Mouse (Mus musculus): ENCODE data around the gene Eme2. TPM values are rescaled to one million over a fixed set of nuclear protein-coding genes. Genes with fewer than 3 reads are reported as not detected.

The Eme2 gene
- total and polyA plus RNA-seq, 2 experiments = 20.5 to 31.2 TPM

DNA sequence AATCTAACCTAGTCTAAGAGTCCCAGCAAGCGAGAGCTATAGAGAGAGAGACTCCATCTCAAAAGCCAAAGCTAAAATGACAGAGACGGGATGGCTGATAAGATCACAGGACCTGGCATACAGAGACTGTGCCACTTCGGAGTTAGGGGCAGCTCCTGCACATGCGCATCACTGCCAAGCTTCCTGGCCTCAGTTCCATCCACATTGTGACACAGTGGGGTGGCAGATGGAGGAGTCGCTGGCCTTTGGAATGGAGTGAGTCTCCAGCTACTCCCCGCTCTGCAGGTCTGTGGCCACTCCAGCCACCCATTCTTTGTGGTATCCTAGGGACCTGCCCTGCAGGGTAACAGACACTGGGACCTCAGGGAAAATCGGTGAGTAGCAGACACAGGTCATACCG lies 29.1 kb downstream of the Eme2 start, which contains the start of gene Igfals:
TSS of gene Igfals (plus strand) at position 222 of the 400 bp plus-strand sequence.
- DNase-seq (ENCODE audit: extremely low read depth, low read depth, low spot score) = no peak
- no peak for TF ChIP-seq CTCF (IDR thresholded peaks at IDR 0.05; ENCODE audit: low read depth, low read length)
- no peak for TF ChIP-seq POLR2A (IDR thresholded peaks at IDR 0.05; ENCODE audit: extremely low read depth, insufficient read depth, low read length)
- WGBS = 69% methylated on average over 8 of the region's 8 CpGs
- Histone ChIP-seq H3K27me3 (ENCODE audit: control insufficient read depth, insufficient read depth, low read length) (no peaks in the 10 kb centered on the region), H3K4me1 (ENCODE audit: control insufficient read depth, insufficient read depth, low read length) (peaks cover 6% of the 10 kb centered on the region; the same call in 1 of the 2 replicates), H3K9ac (ENCODE audit: low read depth, low read length) (no peak within 1 kb of the TSS), H3K27ac (replicated peaks; ENCODE audit: insufficient read depth, low read depth, low read length) (no peak within 1 kb of the TSS), H3K4me3 (ENCODE audit: insufficient read depth, low read depth, low read length) (no peak within 1 kb of the TSS), H3K79me2 (ENCODE audit: control insufficient read depth, insufficient read depth, low read length) (no peaks in the 10 kb centered on the region), H3K36me3 (ENCODE audit: control insufficient read depth, insufficient read depth, low read length) (peaks cover 46% of the 10 kb centered on the region)

DNA sequence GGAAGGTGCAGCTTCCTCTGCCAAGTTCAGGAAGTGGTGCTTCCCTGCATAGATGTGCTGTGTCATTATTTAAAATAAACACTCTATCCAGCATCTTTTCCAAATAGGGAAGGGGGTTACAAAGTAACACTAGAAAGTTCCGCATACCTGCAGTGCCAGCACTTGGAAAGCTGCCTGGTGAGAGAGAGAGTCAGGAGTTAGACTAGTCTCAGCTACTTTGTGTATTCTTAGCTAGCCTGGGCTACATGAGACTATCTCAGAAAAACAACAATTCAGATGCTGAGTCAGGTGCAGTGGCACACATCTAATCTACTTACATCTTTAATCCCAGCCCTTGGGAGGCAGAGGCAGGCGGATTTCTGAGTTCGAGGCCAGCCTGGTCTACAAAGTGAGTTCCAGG lies 33.1 kb downstream of the Eme2 start:
- TF ChIP-seq CTCF (IDR thresholded peaks at IDR 0.05; ENCODE audit: low read depth, low read length) (no peak), POLR2A (IDR thresholded peaks at IDR 0.05; ENCODE audit: extremely low read depth, insufficient read depth, low read length) (no peak)
- no peaks in the 10 kb centered on the region for H3K27me3 ChIP-seq (ENCODE audit: control insufficient read depth, insufficient read depth, low read length)
- 79% methylated on average over 3 of the region's 3 CpGs for WGBS
- peaks cover 60% of the 10 kb centered on the region for H3K36me3 ChIP-seq (ENCODE audit: control insufficient read depth, insufficient read depth, low read length)
- no peak overlapping the region for H3K27ac ChIP-seq (replicated peaks; ENCODE audit: insufficient read depth, low read depth, low read length)
- no peak for DNase-seq (ENCODE audit: extremely low read depth, low read depth, low spot score)
- H3K4me3 ChIP-seq (ENCODE audit: insufficient read depth, low read depth, low read length) = no peak overlapping the region
- no peak overlapping the region for H3K9ac ChIP-seq (ENCODE audit: low read depth, low read length)
- no peaks in the 10 kb centered on the region for H3K79me2 ChIP-seq (ENCODE audit: control insufficient read depth, insufficient read depth, low read length)
- H3K4me1 ChIP-seq (ENCODE audit: control insufficient read depth, insufficient read depth, low read length) = peaks cover 16% of the 10 kb centered on the region

DNA sequence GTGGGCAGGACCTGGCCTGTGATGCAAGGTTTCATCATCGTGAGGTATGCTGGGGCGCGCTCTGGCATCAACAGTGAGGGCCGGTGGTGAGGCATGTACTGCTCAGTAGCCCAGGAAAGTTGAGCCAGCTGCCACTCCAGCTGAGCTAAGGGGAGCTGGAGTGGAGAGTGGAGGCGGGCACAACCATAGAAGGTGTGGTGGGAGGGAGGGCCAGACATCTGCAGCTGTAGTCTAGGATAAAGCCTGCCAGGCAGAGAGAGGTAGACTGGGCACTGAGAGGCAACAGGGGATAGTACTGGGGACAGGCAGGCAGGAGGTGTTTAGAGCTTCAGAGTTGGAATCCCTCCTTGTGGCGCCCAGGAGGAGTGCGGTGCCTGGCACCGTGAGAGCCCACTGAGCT lies 34.8 kb downstream of the Eme2 start:
- H3K27me3 ChIP-seq (ENCODE audit: control insufficient read depth, insufficient read depth, low read length) = no peaks in the 10 kb centered on the region
- TF ChIP-seq POLR2A (IDR thresholded peaks at IDR 0.05; ENCODE audit: extremely low read depth, insufficient read depth, low read length) (no peak), CTCF (IDR thresholded peaks at IDR 0.05; ENCODE audit: low read depth, low read length) (no peak)
- H3K4me1 ChIP-seq (ENCODE audit: control insufficient read depth, insufficient read depth, low read length) = peaks cover 27% of the 10 kb centered on the region
- DNase-seq (ENCODE audit: extremely low read depth, low read depth, low spot score) = no peak
- 59% methylated on average over 8 of the region's 8 CpGs for WGBS
- H3K9ac ChIP-seq (ENCODE audit: low read depth, low read length) = no peak overlapping the region
- H3K4me3 ChIP-seq (ENCODE audit: insufficient read depth, low read depth, low read length) = no peak overlapping the region
- 0 out of 2 replicates have a peak overlapping the region, but pooled peaks have one; percentile 5 for H3K27ac ChIP-seq (replicated peaks; ENCODE audit: insufficient read depth, low read depth, low read length)
- H3K36me3 ChIP-seq (ENCODE audit: control insufficient read depth, insufficient read depth, low read length) = peaks cover 65% of the 10 kb centered on the region
- no peaks in the 10 kb centered on the region; the same call in 1 of the 2 replicates for H3K79me2 ChIP-seq (ENCODE audit: control insufficient read depth, insufficient read depth, low read length)

DNA sequence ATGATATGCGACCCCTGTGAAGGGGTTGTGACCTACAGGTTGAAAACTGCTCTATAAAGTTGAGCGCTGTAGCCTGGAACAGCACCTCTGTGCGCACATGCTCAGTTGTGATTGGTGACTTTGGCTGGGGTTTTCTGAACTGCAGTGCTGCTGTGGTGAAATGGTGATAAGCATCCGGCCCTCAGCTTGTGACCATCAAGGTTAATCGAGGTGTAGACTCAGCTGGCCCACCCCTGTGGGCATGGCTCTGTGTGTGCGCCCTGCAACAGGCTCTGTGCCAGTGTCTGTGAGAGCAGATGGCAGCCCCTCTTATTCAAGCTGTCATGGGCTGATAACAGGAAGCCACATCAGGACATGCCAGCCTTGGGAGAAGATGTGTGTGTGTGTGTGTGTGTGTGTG lies 35.9 kb downstream of the Eme2 start:
- Histone ChIP-seq H3K4me3 (ENCODE audit: insufficient read depth, low read depth, low read length) (no peak overlapping the region), H3K27me3 (ENCODE audit: control insufficient read depth, insufficient read depth, low read length) (no peaks in the 10 kb centered on the region), H3K36me3 (ENCODE audit: control insufficient read depth, insufficient read depth, low read length) (peaks cover 62% of the 10 kb centered on the region), H3K79me2 (ENCODE audit: control insufficient read depth, insufficient read depth, low read length) (no peaks in the 10 kb centered on the region; the same call in 1 of the 2 replicates), H3K4me1 (ENCODE audit: control insufficient read depth, insufficient read depth, low read length) (peaks cover 27% of the 10 kb centered on the region), H3K9ac (ENCODE audit: low read depth, low read length) (peak overlapping the region; percentile 21; the same call in 1 of the 2 replicates), H3K27ac (replicated peaks; ENCODE audit: insufficient read depth, low read depth, low read length) (peak overlapping the region; percentile 27; the same call in 1 of the 2 replicates)
- no peak for TF ChIP-seq CTCF (IDR thresholded peaks at IDR 0.05; ENCODE audit: low read depth, low read length)
- no peak for TF ChIP-seq POLR2A (IDR thresholded peaks at IDR 0.05; ENCODE audit: extremely low read depth, insufficient read depth, low read length)
- DNase-seq (ENCODE audit: extremely low read depth, low read depth, low spot score) = no peak
- 41% methylated on average over 6 of the region's 6 CpGs for WGBS

DNA sequence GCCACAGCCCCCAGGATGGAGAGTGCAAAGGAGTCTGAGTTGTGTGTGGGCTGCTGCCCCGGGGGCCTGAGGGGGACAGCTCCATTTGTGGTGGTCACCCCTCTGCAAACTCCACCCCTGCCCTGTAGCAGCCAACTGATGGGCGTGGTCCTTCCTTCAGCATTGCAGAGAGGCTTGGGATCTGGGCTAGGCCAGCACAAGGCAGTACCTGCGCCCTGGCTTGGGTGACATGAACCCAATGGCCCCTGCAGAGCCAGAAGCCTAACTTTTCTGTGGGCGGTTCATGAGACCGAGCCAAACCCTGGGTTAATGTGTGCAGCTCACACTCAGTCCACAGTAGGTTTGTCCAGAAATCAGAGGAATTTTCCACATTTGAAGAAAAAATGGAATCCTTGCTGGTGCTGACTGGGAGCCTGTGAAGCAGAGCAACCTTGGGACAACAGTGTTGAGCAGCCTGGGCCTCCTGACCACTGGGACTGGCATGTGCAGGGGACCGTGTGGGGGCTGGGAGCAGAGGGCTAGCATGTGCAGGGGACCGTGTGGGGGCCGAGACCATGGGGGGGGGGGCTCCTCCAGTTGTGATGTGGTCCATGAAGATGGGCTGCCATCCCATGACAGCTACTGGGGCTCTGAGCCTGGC lies 36.9 kb downstream of the Eme2 start:
- Histone ChIP-seq H3K36me3 (ENCODE audit: control insufficient read depth, insufficient read depth, low read length) (peaks cover 62% of the 10 kb centered on the region), H3K4me1 (ENCODE audit: control insufficient read depth, insufficient read depth, low read length) (peaks cover 30% of the 10 kb centered on the region), H3K79me2 (ENCODE audit: control insufficient read depth, insufficient read depth, low read length) (peaks cover 5% of the 10 kb centered on the region; the same call in 1 of the 2 replicates), H3K4me3 (ENCODE audit: insufficient read depth, low read depth, low read length) (peak overlapping the region; percentile 15; the same call in 1 of the 2 replicates), H3K27ac (replicated peaks; ENCODE audit: insufficient read depth, low read depth, low read length) (peak overlapping the region; percentile 46), H3K9ac (ENCODE audit: low read depth, low read length) (peak overlapping the region; percentile 54), H3K27me3 (ENCODE audit: control insufficient read depth, insufficient read depth, low read length) (no peaks in the 10 kb centered on the region)
- TF ChIP-seq CTCF (IDR thresholded peaks at IDR 0.05; ENCODE audit: low read depth, low read length) (no peak), POLR2A (IDR thresholded peaks at IDR 0.05; ENCODE audit: extremely low read depth, insufficient read depth, low read length) (no peak)
- 30% methylated on average over 8 of the region's 8 CpGs for WGBS
- DNase-seq (ENCODE audit: extremely low read depth, low read depth, low spot score) = peak; percentile 90

- Histone ChIP-seq H3K4me3 (ENCODE audit: insufficient read depth, low read depth, low read length) (no peak overlapping the region), H3K4me1 (ENCODE audit: control insufficient read depth, insufficient read depth, low read length) (peaks cover 30% of the 10 kb centered on the region), H3K9ac (ENCODE audit: low read depth, low read length) (no peak overlapping the region), H3K27me3 (ENCODE audit: control insufficient read depth, insufficient read depth, low read length) (no peaks in the 10 kb centered on the region), H3K36me3 (ENCODE audit: control insufficient read depth, insufficient read depth, low read length) (peaks cover 52% of the 10 kb centered on the region), H3K27ac (replicated peaks; ENCODE audit: insufficient read depth, low read depth, low read length) (0 out of 2 replicates have a peak overlapping the region, but pooled peaks have one; percentile 0), H3K79me2 (ENCODE audit: control insufficient read depth, insufficient read depth, low read length) (peaks cover 8% of the 10 kb centered on the region; the same call in 1 of the 2 replicates)
- 65% methylated on average over 13 of the region's 13 CpGs for WGBS
- DNase-seq (ENCODE audit: extremely low read depth, low read depth, low spot score) = no peak
- TF ChIP-seq POLR2A (IDR thresholded peaks at IDR 0.05; ENCODE audit: extremely low read depth, insufficient read depth, low read length) = no peak
- TF ChIP-seq CTCF (IDR thresholded peaks at IDR 0.05; ENCODE audit: low read depth, low read length) = no peak
These were observed 38.3 kb downstream of the Eme2 start for GRCm38 (mm10) chr17:24856589-24856988.
